Mouse (Mus musculus) induced T-regulatory cell, adult 2 months (primary cell): ENCODE measurements at regions not wholly inside any gene's neighbourhood (a gene's known extent, or its start where the extent isn't known, plus 50 kb on each side); places are given as distances from the start of the nearest gene placed in this dataset.

Experiments
- DNase-seq: peaks from one replicate; pipeline ENCODE4 v3.0.0-alpha.2; 2012; ENCODE audit warnings: low read depth

- DNase-seq, result no peak
Observed at GRCm38 (mm10) chrX:134890583-134890982, 74.0 kb downstream of the Nxf2 start.

- no peak for DNase-seq
Observed at GRCm38 (mm10) chrX:134889634-134890033, 74.9 kb downstream of the Nxf2 start.

- no peak for DNase-seq
Observed at GRCm38 (mm10) chrX:134882334-134882733, 73.3 kb upstream of the Armcx2 start.

GRCm38 (mm10) chrX:134879877-134880276, 70.9 kb upstream of the Armcx2 start:
- peak; percentile 2 for DNase-seq

- no peak for DNase-seq
Observed at GRCm38 (mm10) chrX:134878870-134879269, 69.8 kb upstream of the Armcx2 start.

- no peak for DNase-seq
Observed at GRCm38 (mm10) chrX:134874696-134875095, 65.7 kb upstream of the Armcx2 start.

- no peak for DNase-seq
Observed at GRCm38 (mm10) chrX:134873651-134874050, 64.6 kb upstream of the Armcx2 start.

GRCm38 (mm10) chrX:134861641-134862040, 52.6 kb upstream of the Armcx2 start:
- DNase-seq, result no peak
